Mouse (Mus musculus) liver, adult 2 months (tissue): ENCODE data around the gene Ppp6r3.

Experiments
- CTCF ChIP-seq: fragments of 200-500 bp; IDR thresholded peaks from 2 replicates; pipeline ENCODE4 v1.5.1; 2011; ENCODE audit warnings: low read depth, low read length, control low read depth
- POLR2A ChIP-seq: fragments of 200-500 bp; IDR thresholded peaks from 2 replicates; pipeline ENCODE4 v1.6.1; 2011; ENCODE audit warnings: low read length, control low read depth; ENCODE audit not compliant: insufficient read depth; ENCODE audit errors: extremely low read depth

DNA sequence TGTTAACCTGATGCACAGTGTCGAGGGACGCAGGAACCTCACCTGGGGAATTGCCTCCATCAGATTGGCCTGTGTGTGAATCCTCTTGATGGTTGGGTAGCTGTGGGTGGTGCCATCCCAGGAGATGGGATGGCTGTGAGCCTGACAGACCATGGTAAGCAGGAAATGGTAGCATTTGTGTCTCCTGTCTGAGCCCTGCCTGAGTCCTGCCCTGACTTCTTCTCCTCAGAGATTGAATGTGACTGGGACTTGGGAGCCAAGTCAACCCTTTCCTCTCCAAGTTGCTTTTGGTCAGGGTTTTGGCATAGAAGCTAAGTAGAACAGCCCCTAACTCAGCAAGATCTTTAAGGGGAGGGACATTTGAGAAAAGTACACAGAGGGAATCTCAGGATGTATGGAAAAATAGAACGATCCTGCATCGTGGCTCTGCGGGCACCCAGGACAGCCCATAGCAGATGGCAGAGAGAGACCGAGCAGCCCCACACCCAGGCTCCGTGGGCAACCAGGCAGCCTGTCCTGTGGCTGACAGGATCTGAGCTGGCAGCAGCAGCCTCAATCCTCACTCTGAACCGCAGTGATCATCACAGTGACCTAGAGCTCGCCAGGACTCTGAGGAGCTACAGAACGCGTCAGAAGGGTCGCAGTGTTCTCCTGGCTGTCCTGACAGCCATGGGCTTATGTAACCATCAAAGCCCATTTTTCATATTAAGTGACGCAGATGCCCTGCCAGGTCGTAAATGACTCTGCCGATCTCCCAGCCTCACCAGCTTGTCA lies 147.3 kb downstream of the Ppp6r3 start:
- no peak for TF ChIP-seq CTCF
- TF ChIP-seq POLR2A = no peak
